Mouse (Mus musculus): ENCODE measurements at regions not wholly inside any gene's neighbourhood (a gene's known extent, or its start where the extent isn't known, plus 50 kb on each side); places are given as distances from the start of the nearest gene placed in this dataset.

GRCm38 (mm10) chr16:87267954-87268804 lies 85.8 kb upstream of the N6amt1 start:
- no peaks in the 10 kb centered on the region; the same call in 1 of the 2 replicates for H3K4me1 ChIP-seq (ENCODE audit: control insufficient read depth, insufficient read depth, low read length)
- H3K27me3 ChIP-seq (ENCODE audit: control insufficient read depth, insufficient read depth, low read length): no peaks in the 10 kb centered on the region
- H3K4me3 ChIP-seq (ENCODE audit: control insufficient read depth, low read depth, low read length): no peak overlapping the region
- no peak overlapping the region for H3K27ac ChIP-seq (ENCODE audit: control insufficient read depth, insufficient read depth, low read depth, low read length)
- H3K36me3 ChIP-seq (ENCODE audit: control insufficient read depth, insufficient read depth, low read length): no peaks in the 10 kb centered on the region
- TF ChIP-seq CTCF (IDR thresholded peaks at IDR 0.05; ENCODE audit: control insufficient read depth, insufficient read depth, insufficient replicate concordance, low read depth, low read length) (no peak), POLR2A (IDR thresholded peaks at IDR 0.05; ENCODE audit: control insufficient read depth, low read depth, low read length) (no peak)

- no peak overlapping the region for H3K4me3 ChIP-seq (ENCODE audit: control insufficient read depth, low read depth, low read length)
- TF ChIP-seq CTCF (IDR thresholded peaks at IDR 0.05; ENCODE audit: control insufficient read depth, insufficient read depth, insufficient replicate concordance, low read depth, low read length): no peak
- TF ChIP-seq POLR2A (IDR thresholded peaks at IDR 0.05; ENCODE audit: control insufficient read depth, low read depth, low read length): no peak
- H3K27me3 ChIP-seq (ENCODE audit: control insufficient read depth, insufficient read depth, low read length): no peaks in the 10 kb centered on the region
- H3K27ac ChIP-seq (ENCODE audit: control insufficient read depth, insufficient read depth, low read depth, low read length): no peak overlapping the region
- H3K4me1 ChIP-seq (ENCODE audit: control insufficient read depth, insufficient read depth, low read length): no peaks in the 10 kb centered on the region; the same call in 1 of the 2 replicates
- no peaks in the 10 kb centered on the region for H3K36me3 ChIP-seq (ENCODE audit: control insufficient read depth, insufficient read depth, low read length)
These were observed 86.5 kb upstream of the N6amt1 start for GRCm38 (mm10) chr16:87267517-87267916.

GRCm38 (mm10) chr16:87263571-87263970 lies 90.4 kb upstream of the N6amt1 start:
- Histone ChIP-seq H3K27ac (ENCODE audit: control insufficient read depth, insufficient read depth, low read depth, low read length) (no peak overlapping the region), H3K4me1 (ENCODE audit: control insufficient read depth, insufficient read depth, low read length) (no peaks in the 10 kb centered on the region; the same call in 1 of the 2 replicates), H3K4me3 (ENCODE audit: control insufficient read depth, low read depth, low read length) (no peak overlapping the region), H3K36me3 (ENCODE audit: control insufficient read depth, insufficient read depth, low read length) (no peaks in the 10 kb centered on the region), H3K27me3 (ENCODE audit: control insufficient read depth, insufficient read depth, low read length) (no peaks in the 10 kb centered on the region)
- TF ChIP-seq POLR2A (IDR thresholded peaks at IDR 0.05; ENCODE audit: control insufficient read depth, low read depth, low read length) (no peak), CTCF (IDR thresholded peaks at IDR 0.05; ENCODE audit: control insufficient read depth, insufficient read depth, insufficient replicate concordance, low read depth, low read length) (no peak)

- Histone ChIP-seq H3K4me3 (ENCODE audit: control insufficient read depth, low read depth, low read length) (no peak overlapping the region), H3K36me3 (ENCODE audit: control insufficient read depth, insufficient read depth, low read length) (no peaks in the 10 kb centered on the region), H3K27me3 (ENCODE audit: control insufficient read depth, insufficient read depth, low read length) (no peaks in the 10 kb centered on the region), H3K4me1 (ENCODE audit: control insufficient read depth, insufficient read depth, low read length) (no peaks in the 10 kb centered on the region; the same call in 1 of the 2 replicates), H3K27ac (ENCODE audit: control insufficient read depth, insufficient read depth, low read depth, low read length) (no peak overlapping the region)
- TF ChIP-seq POLR2A (IDR thresholded peaks at IDR 0.05; ENCODE audit: control insufficient read depth, low read depth, low read length): no peak
- no peak for TF ChIP-seq CTCF (IDR thresholded peaks at IDR 0.05; ENCODE audit: control insufficient read depth, insufficient read depth, insufficient replicate concordance, low read depth, low read length)
These were observed 90.9 kb upstream of the N6amt1 start for GRCm38 (mm10) chr16:87263041-87263440.

- no peak overlapping the region for H3K4me3 ChIP-seq (ENCODE audit: control insufficient read depth, low read depth, low read length)
- H3K36me3 ChIP-seq (ENCODE audit: control insufficient read depth, insufficient read depth, low read length): no peaks in the 10 kb centered on the region
- H3K27me3 ChIP-seq (ENCODE audit: control insufficient read depth, insufficient read depth, low read length): no peaks in the 10 kb centered on the region
- no peak overlapping the region for H3K27ac ChIP-seq (ENCODE audit: control insufficient read depth, insufficient read depth, low read depth, low read length)
- no peaks in the 10 kb centered on the region; the same call in 1 of the 2 replicates for H3K4me1 ChIP-seq (ENCODE audit: control insufficient read depth, insufficient read depth, low read length)
- TF ChIP-seq POLR2A (IDR thresholded peaks at IDR 0.05; ENCODE audit: control insufficient read depth, low read depth, low read length) (no peak), CTCF (IDR thresholded peaks at IDR 0.05; ENCODE audit: control insufficient read depth, insufficient read depth, insufficient replicate concordance, low read depth, low read length) (no peak)
These were observed 91.5 kb upstream of the N6amt1 start for GRCm38 (mm10) chr16:87262497-87262896.

GRCm38 (mm10) chr16:87261527-87261926 lies 92.5 kb upstream of the N6amt1 start:
- Histone ChIP-seq H3K36me3 (ENCODE audit: control insufficient read depth, insufficient read depth, low read length) (no peaks in the 10 kb centered on the region), H3K4me1 (ENCODE audit: control insufficient read depth, insufficient read depth, low read length) (no peaks in the 10 kb centered on the region), H3K27me3 (ENCODE audit: control insufficient read depth, insufficient read depth, low read length) (no peaks in the 10 kb centered on the region), H3K4me3 (ENCODE audit: control insufficient read depth, low read depth, low read length) (no peak overlapping the region), H3K27ac (ENCODE audit: control insufficient read depth, insufficient read depth, low read depth, low read length) (no peak overlapping the region)
- TF ChIP-seq CTCF (IDR thresholded peaks at IDR 0.05; ENCODE audit: control insufficient read depth, insufficient read depth, insufficient replicate concordance, low read depth, low read length): no peak

GRCm38 (mm10) chr16:87254736-87255135 lies 99.2 kb upstream of the N6amt1 start:
- no peaks in the 10 kb centered on the region for H3K36me3 ChIP-seq (ENCODE audit: control insufficient read depth, insufficient read depth, low read length)
- no peaks in the 10 kb centered on the region for H3K27me3 ChIP-seq (ENCODE audit: control insufficient read depth, insufficient read depth, low read length)
- H3K4me1 ChIP-seq (ENCODE audit: control insufficient read depth, insufficient read depth, low read length): peaks cover 2% of the 10 kb centered on the region; the same call in 1 of the 2 replicates
- TF ChIP-seq CTCF (IDR thresholded peaks at IDR 0.05; ENCODE audit: control insufficient read depth, insufficient read depth, insufficient replicate concordance, low read depth, low read length) (no peak), POLR2A (IDR thresholded peaks at IDR 0.05; ENCODE audit: control insufficient read depth, low read depth, low read length) (no peak)
- H3K27ac ChIP-seq (ENCODE audit: control insufficient read depth, insufficient read depth, low read depth, low read length): no peak overlapping the region
- no peak overlapping the region for H3K4me3 ChIP-seq (ENCODE audit: control insufficient read depth, low read depth, low read length)
